Mouse (Mus musculus) stomach, embryonic 14.5 days (tissue): ENCODE data around the gene Wdr74. TPM values are rescaled to one million over a fixed set of nuclear protein-coding genes. Genes with fewer than 3 reads are reported as not detected.
A peak's percentile ranks its signal among the peaks of the same experiment; 100 is the strongest.

ENCODE experiments used
- ATAC-seq: fragments of 200-750 bp; cut with Nextera tagmentation; 2 replicates; pipeline ENCODE4 v1.8.0; 2017; ENCODE audit warnings: low read depth, moderate TSS enrichment; ENCODE audit not compliant: insufficient number of reproducible peaks, insufficient read depth, low FRiP score
- H3K27ac ChIP-seq: fragments of 300-500 bp; sonication (generic); 2 replicates; pipeline ENCODE4 v1.5.1; 2014; ENCODE audit warnings: mild to moderate bottlenecking, low read length, moderate library complexity, mixed read lengths
- H3K27me3 ChIP-seq: fragments of 300-500 bp; sonication (generic); 2 replicates; pipeline ENCODE4 v1.6.1; 2014; ENCODE audit warnings: low read length, control low read depth, mixed read lengths; ENCODE audit not compliant: control insufficient read depth, insufficient read depth
- H3K36me3 ChIP-seq: fragments of 300-500 bp; sonication (generic); 2 replicates; pipeline ENCODE4 v1.6.1; 2014; ENCODE audit warnings: mild to moderate bottlenecking, control low read depth, low read length, moderate library complexity, mixed read lengths; ENCODE audit not compliant: control insufficient read depth, insufficient read depth
- H3K4me1 ChIP-seq: fragments of 300-500 bp; sonication (generic); 2 replicates; pipeline ENCODE4 v1.6.1; 2014; ENCODE audit warnings: low read length, control low read depth, mixed read lengths; ENCODE audit not compliant: control insufficient read depth, insufficient read depth
- H3K4me2 ChIP-seq: fragments of 300-500 bp; sonication (generic); replicated peaks from 2 replicates; pipeline ENCODE4 v1.6.1; 2014; ENCODE audit warnings: low read depth, low read length, control low read depth
- H3K4me3 ChIP-seq: fragments of 300-500 bp; sonication (generic); 2 replicates; pipeline ENCODE4 v1.5.1; 2014; ENCODE audit warnings: low read depth, low read length, control low read depth
- H3K9ac ChIP-seq: fragments of 300-500 bp; sonication (generic); replicated peaks from 2 replicates; pipeline ENCODE4 v1.6.1; 2014; ENCODE audit warnings: low read depth, mild to moderate bottlenecking, control low read depth, low read length, moderate library complexity, mixed read lengths
- H3K9me3 ChIP-seq: fragments of 300-500 bp; sonication (generic); 2 replicates; pipeline ENCODE4 v1.6.1; 2016; ENCODE audit warnings: low read depth, low read length, control low read depth; ENCODE audit not compliant: control insufficient read depth
- WGBS: fragments of 180-500 bp; shearing (Covaris S2); extraction: QIAGEN DNeasy Blood & Tissue Kit; methylation state at CpG from one replicate; pipeline ENCODE4 v1.1.7; 2014; 5-methylcytosine and 5-hydroxymethylcytosine counted together
- polyA plus RNA-seq: library from polyadenylated mRNA; unstranded; fragments of >200 nt; fragmentation: Nextera tagmentation; extraction: Ambion mirVana; gene quantifications from 2 replicates; pipeline ENCODE4 v1.2.1, GENCODE M21; 2014

The Wdr74 gene
- polyA plus RNA-seq, 1 experiment from 2014 or later, result 79.4 TPM

GRCm38 (mm10) chr19:8706132-8706667, 29.4 kb upstream of the Wdr74 start:
- no peaks in the 10 kb centered on the region for H3K27me3 ChIP-seq
- no peak overlapping the region for H3K4me3 ChIP-seq
- WGBS, result 79% methylated on average over 7 of the region's 7 CpGs
- peaks cover 7% of the 10 kb centered on the region; the same call in 1 of the 2 replicates for H3K4me1 ChIP-seq
- H3K36me3 ChIP-seq, result peaks cover 39% of the 10 kb centered on the region
- no peaks in the 10 kb centered on the region for H3K9me3 ChIP-seq
- H3K9ac ChIP-seq, result no peak overlapping the region
- no peak overlapping the region for H3K4me2 ChIP-seq
- H3K27ac ChIP-seq, result 0 out of 2 replicates have a peak overlapping the region, but pooled peaks have one; percentile 3
- no peak; the same call in 1 of the 2 replicates for ATAC-seq

GRCm38 (mm10) chr19:8706930-8707329, 28.7 kb upstream of the Wdr74 start:
- WGBS, result 96% methylated on average over 7 of the region's 7 CpGs

DNA sequence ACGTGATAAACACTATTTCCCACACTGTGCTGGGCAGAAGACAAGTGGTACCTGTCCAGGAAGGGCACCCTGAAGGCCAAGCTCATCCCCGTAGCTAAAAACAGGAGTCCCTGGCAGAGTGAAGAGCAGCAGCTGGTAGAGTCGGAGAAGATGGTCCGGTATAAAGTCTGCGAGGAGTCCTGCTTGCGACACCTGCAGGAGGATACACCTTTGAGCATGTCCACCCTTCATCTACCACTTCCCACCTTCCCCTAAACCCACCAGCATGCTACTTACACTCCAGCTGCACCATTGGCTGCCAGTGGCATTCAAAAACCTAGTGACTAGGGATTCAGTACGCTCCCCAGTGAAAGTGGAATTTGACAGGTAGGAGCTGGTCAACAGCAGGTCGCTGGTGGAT, 26.7 kb upstream of the Wdr74 start:
- H3K4me1 ChIP-seq, result peaks cover 16% of the 10 kb centered on the region
- H3K27me3 ChIP-seq, result no peaks in the 10 kb centered on the region
- WGBS, result 90% methylated on average over 8 of the region's 8 CpGs
- H3K27ac ChIP-seq, result no peak overlapping the region
- no peak overlapping the region for H3K4me2 ChIP-seq
- peaks cover 44% of the 10 kb centered on the region for H3K36me3 ChIP-seq
- no peak overlapping the region for H3K4me3 ChIP-seq
- no peak overlapping the region for H3K9ac ChIP-seq
- no peak for ATAC-seq
- no peaks in the 10 kb centered on the region for H3K9me3 ChIP-seq

More at GRCm38 (mm10) chr19:8706930-8707329, 28.7 kb upstream of the Wdr74 start:
- ATAC-seq, result no peak
- Histone ChIP-seq H3K9ac (no peak overlapping the region), H3K9me3 (no peaks in the 10 kb centered on the region), H3K4me2 (no peak overlapping the region), H3K36me3 (peaks cover 44% of the 10 kb centered on the region), H3K4me1 (peaks cover 11% of the 10 kb centered on the region), H3K27me3 (no peaks in the 10 kb centered on the region), H3K27ac (no peak overlapping the region), H3K4me3 (no peak overlapping the region)

DNA sequence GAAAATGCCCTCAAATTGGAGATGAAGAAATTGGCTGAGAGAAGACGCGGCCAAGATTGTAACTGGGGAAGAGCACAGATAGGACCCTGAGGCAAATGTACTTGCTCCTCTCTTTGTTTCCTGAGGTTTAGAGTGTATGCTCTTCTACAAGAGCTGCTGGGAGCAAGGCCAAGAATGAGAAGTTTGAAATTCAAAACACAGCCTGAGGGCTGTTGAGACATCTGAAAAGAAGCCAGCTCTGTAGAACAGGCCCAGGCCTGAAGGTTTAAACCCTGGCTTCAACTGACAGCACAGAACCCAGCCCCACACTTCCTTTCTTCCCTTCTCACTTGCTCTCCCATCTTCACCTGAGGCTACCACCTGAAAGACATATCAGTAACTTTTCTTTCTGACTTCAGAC, 25.6 kb upstream of the Wdr74 start:
- no peak overlapping the region for H3K4me2 ChIP-seq
- peaks cover 21% of the 10 kb centered on the region for H3K4me1 ChIP-seq
- no peaks in the 10 kb centered on the region for H3K27me3 ChIP-seq
- 81% methylated on average over 2 of the region's 2 CpGs for WGBS
- peak overlapping the region; percentile 23; the same call in 1 of the 2 replicates for H3K27ac ChIP-seq
- no peak for ATAC-seq
- no peaks in the 10 kb centered on the region for H3K9me3 ChIP-seq
- H3K36me3 ChIP-seq, result peaks cover 44% of the 10 kb centered on the region
- no peak overlapping the region for H3K9ac ChIP-seq
- no peak overlapping the region for H3K4me3 ChIP-seq

- Histone ChIP-seq H3K4me3 (peak overlapping the region; percentile 76; the same call in 1 of the 2 replicates), H3K9ac (peak overlapping the region; percentile 75; the same call in 1 of the 2 replicates)
These were observed 24.1 kb upstream of the Wdr74 start for GRCm38 (mm10) chr19:8711506-8711905.

GRCm38 (mm10) chr19:8711949-8712869, 23.4 kb upstream of the Wdr74 start:
- no peaks in the 10 kb centered on the region for H3K9me3 ChIP-seq
- peak overlapping the region; percentile 78 for H3K4me2 ChIP-seq
- no peaks in the 10 kb centered on the region for H3K27me3 ChIP-seq
- ATAC-seq, result no peak
- H3K4me3 ChIP-seq, result peak overlapping the region; percentile 76
- peaks cover 21% of the 10 kb centered on the region for H3K4me1 ChIP-seq
- H3K27ac ChIP-seq, result peak overlapping the region; percentile 80; the same call in 1 of the 2 replicates
- WGBS, result 44% methylated on average over 10 of the region's 10 CpGs
- peaks cover 40% of the 10 kb centered on the region for H3K36me3 ChIP-seq
- H3K9ac ChIP-seq, result peak overlapping the region; percentile 75

More at GRCm38 (mm10) chr19:8711506-8711905, 24.1 kb upstream of the Wdr74 start:
- H3K9me3 ChIP-seq, result no peaks in the 10 kb centered on the region
- peak overlapping the region; percentile 78 for H3K4me2 ChIP-seq
- no peak overlapping the region for H3K27ac ChIP-seq
- peaks cover 44% of the 10 kb centered on the region for H3K36me3 ChIP-seq
- H3K4me1 ChIP-seq, result peaks cover 21% of the 10 kb centered on the region
- WGBS, result 67% methylated on average over 4 of the region's 4 CpGs
- ATAC-seq, result no peak
- no peaks in the 10 kb centered on the region for H3K27me3 ChIP-seq

GRCm38 (mm10) chr19:8712870-8713305, 22.7 kb upstream of the Wdr74 start:
- Histone ChIP-seq H3K4me1 (peaks cover 21% of the 10 kb centered on the region), H3K9ac (peak overlapping the region; percentile 75), H3K4me2 (peak overlapping the region; percentile 78), H3K9me3 (no peaks in the 10 kb centered on the region), H3K27me3 (no peaks in the 10 kb centered on the region), H3K27ac (peak overlapping the region; percentile 80), H3K36me3 (peaks cover 33% of the 10 kb centered on the region), H3K4me3 (peak overlapping the region; percentile 76)
- 0% methylated on average over 13 of the region's 13 CpGs for WGBS
- ATAC-seq, result peak; percentile 46

GRCm38 (mm10) chr19:8713306-8713996, 22.2 kb upstream of the Wdr74 start:
- Histone ChIP-seq H3K4me2 (peak overlapping the region; percentile 78), H3K27ac (peak overlapping the region; percentile 80), H3K27me3 (no peaks in the 10 kb centered on the region), H3K9ac (peak overlapping the region; percentile 75), H3K9me3 (no peaks in the 10 kb centered on the region), H3K4me1 (peaks cover 21% of the 10 kb centered on the region), H3K4me3 (peak overlapping the region; percentile 76), H3K36me3 (peaks cover 28% of the 10 kb centered on the region)
- WGBS, result under 1% methylated on average over 51 of the region's 51 CpGs
- ATAC-seq, result peak; percentile 87
